Mouse (Mus musculus) cerebellum, postnatal 25 days (tissue): ENCODE measurements around the gene 1700011L22Rik.

Experiments used
- DNase-seq, 2 experiments: peaks; one replicate each; pipeline ENCODE4 v3.0.0; 2021; ENCODE audit warnings: mixed read lengths in 2 of 2

1700011L22Rik gene

DNA sequence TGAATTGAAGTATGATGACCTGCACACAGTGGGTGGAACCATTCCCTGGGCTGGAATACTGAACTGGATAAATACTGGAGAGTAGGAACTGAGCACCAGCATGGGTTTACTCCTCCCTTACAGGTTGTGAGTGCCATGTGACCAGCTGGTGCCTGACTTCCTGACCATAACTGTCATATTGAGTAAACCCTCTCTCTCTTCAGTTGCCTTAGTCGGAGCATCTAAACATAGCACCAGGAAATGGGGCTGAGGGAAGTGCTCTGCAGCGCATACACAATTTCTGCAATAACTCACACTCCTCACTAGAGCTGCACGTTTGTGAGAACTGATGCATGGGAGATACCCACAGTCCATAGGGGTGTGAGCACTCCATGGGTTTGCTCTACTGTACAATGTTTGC, 9.1 kb downstream of the 1700011L22Rik start:
- no peak for DNase-seq

DNA sequence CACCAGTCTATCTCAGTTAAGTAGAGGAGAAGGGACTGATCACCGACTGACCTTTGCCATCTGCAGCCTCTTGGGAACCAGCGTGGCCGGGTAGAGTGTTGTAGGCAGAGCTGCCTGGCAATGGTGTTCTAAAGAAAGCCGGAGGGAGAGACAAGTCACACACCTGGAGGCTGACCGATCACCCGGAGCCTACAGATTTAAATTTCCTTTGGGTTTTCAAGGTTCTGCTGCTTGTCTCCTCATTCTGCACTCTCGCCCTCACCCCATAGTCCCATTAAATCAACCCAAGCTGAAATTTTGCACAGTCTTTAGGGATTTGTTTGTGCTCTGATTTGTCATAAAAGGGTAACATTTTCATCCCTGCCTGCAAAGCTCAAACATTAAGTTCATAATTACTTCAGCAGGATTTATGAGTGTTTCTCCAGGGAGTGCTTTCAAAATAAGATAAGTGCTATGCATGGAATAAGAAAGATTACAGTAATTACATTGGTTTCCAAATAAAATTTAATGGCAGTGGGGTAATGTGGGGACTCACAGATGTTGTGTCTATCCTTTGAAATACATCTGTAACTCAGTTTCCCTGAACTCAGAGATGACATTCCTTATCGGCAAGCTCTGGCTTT, 19.0 kb downstream of the 1700011L22Rik start:
- no peak for DNase-seq

GRCm38 (mm10) chr8:79227916-79228315, 20.5 kb downstream of the 1700011L22Rik start:
- no peak for DNase-seq

- no peak for DNase-seq
Measured at GRCm38 (mm10) chr8:79227194-79227593, 21.2 kb downstream of the 1700011L22Rik start.

DNA sequence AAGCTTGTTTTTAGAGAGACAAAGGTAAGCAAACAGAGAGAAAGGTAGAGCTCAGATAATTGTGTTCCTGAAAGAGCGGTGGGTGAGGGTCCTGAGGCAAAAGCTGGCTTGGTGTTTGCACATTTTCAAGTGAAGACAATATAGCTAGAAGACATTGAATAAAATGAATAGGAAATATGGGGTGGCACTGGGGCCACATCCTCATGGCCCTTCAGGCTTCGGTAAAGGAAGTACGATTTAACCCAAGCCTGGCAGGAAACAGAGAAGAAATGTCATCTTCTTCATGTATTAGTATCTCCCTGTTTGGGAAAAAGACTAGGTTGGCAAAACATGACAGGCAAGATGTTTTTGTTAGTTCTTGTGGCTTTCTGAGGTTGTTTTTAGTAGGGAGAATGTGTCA, 22.3 kb downstream of the 1700011L22Rik start:
- no peak for DNase-seq

DNA sequence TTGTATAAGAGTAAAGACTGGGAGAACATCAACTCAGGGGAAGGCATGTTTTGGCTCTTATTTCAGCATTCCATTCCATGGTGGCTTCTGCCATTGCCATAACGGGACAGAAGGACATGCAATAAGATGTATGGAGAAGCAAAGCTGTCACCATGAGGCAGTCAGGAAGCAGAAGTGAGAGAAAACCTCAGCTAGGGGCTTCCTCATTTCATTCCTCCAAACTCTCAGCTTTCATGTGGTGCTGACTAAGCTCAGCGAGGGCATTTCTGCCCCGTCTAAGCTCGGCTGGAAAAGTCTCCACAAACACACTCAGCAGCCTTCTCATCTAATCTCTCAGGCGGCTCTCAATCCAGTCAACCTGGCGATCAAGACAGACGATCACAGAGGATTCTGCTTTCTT, 22.8 kb downstream of the 1700011L22Rik start:
- DNase-seq: no peak

- no peak for DNase-seq
Measured at GRCm38 (mm10) chr8:79224363-79224762, 24.0 kb downstream of the 1700011L22Rik start.

DNA sequence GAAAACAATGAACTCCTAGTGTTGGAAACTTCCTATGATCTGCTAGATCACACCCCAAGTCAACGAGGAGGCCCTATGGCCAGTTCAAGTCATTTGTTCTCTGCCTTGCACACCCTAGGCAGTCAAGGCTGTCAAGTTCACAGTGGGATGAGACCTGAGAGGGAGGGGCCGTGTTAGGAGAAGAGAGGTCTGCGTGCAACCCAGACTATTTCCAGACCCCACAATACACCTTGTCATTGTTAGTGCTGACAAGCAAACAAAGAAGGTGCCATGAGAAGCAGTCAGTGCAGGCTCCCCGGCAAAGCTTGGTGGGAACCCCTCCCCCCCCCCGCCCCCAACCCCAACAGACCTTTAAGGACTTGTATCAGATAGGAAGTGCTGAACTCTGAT, 25.6 kb downstream of the 1700011L22Rik start:
- peak in 1 of 2 experiments; percentile 34 for DNase-seq

DNA sequence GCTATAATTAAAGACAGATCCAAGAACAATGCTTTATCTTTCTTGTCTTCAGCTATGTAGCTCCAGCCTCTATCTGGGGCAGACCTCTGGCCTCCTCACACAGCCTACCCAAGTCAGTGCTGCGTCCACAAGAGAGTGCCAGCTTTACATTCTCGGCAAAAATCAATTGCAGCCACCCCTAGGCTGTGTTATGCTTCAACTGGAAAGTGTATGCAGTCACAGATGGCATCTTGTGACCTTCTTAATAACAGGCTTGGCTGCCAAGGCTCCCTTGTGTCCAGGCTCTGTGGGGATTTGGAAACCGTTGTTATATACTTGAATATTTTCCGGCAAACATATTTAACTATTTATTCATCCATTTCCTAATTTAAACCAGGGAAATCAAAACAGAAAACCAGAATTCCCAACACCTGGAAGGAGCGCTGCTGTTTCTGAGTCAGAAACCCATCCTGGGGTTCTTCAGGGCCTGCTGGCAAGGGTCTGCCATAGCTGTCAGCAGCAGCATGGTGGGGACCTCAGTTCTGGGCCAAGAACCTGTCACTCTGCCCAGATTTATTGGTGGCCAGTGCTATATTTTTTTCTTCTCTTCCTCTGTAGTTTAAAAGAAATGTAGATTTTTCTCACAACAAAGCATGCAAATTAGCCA, 26.1 kb downstream of the 1700011L22Rik start:
- peak; percentile 68 to 75 for DNase-seq

- no peak for DNase-seq
Measured at GRCm38 (mm10) chr8:79211630-79212029, 36.7 kb downstream of the 1700011L22Rik start.

DNA sequence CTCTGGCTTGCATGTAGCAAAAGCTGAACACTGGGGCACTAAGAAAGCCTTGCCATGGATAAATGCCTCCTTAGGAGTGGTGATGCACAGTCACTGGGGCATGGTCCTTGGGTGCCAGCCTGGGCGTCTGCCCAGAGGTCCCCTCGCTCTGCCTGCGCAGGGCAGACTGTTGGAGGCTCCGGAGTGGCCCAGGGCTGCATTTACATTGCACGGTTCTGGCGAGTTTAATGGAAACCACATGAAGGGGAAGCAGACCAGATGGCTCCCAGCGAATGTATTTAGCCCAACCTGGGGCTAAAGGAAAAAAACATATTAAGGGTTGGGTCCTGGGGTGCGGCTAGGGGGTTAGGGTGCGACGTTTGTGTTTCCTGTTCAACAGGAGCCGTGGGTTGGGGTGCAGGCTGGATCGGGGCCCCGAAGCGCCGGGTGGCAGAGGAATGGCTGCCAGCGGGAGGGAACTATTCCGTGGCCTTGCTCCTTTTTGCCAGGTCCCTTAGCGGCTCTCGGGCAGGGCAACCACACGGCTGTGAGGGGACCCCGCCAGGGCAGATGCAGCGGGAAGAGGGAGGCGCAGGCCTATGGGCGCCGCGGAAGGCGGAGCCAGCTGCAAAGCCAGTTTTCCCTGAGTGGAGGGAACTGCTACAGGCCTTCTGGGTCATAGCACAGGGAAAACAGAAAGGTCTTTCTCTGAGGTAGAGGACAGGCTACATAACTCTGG, 38.6 kb downstream of the 1700011L22Rik start:
- DNase-seq: peak; percentile 77 to 81

- DNase-seq: peak; percentile 69 to 75
Measured at GRCm38 (mm10) chr8:79208691-79209640, 39.4 kb downstream of the 1700011L22Rik start.

DNA sequence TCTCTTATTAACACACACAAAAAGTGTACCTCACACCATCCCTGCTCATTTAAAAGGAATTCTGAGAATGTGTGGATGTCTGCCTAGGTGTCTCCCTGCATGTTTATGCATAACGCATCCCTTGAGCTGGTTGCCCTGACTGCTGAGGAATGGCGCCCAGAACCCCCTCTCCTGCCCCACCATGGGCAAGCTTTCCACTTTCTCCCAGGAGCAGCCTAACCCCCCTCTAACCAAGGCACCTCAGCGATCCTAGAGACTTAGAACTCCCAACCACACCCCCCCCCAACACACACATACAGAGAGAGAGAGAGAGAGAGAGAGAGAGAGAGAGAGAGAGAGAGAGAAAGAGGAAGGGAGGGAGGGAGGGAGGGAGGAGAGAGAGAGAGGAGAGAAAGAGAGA, 40.2 kb downstream of the 1700011L22Rik start:
- DNase-seq: no peak

DNA sequence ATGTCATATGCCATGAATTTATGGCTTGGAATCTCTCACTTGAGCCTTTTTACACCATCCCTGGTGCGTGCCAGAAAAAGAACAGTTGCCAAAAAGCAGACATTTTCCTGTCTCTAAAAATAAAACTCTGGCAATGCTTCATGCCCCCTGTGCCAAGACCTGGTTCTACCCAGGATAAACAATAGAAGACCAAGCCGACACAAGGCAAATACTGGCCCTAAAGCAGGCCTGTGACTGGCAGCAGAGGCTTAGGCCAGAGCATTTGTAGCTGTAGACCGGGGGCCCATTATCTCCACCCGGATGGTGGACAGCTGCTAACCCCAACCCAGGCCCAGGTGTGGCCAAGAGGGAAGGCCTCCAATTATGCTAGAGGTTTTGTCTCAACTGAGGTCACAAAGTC, 41.5 kb downstream of the 1700011L22Rik start:
- DNase-seq: peak; percentile 83 to 89

DNA sequence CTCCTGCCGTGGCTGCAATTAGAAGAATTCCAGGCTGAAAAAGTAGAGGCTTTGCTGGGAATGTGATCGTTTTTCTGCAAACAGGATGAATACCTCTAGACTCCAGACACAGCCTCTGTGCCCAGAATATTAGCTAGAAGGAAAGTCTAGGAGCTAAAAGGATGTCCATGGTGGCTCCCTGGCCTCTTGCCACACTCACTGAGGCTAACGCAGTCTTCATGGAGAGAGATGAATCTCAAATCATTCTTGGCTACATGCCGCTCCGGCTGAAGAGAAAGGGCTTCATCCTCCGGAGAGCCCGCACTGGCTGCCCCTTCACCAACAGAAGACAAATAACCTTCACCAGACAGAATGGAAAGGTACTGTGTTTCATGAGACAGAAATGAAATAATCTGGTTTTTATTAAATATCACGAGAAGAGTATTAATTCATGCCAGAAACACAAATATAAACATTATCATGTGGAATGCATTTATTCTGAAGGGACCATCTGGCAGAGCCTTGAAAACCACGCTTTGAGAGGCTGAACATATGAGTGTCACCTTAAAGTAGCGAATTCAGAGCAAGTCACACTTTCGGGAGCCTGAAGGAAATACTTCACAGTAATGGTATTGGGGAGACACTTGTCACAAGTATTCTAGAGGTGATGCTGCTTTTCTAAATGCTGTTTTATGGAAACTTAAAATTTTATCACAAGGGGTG, 46.8 kb downstream of the 1700011L22Rik start:
- DNase-seq: peak; percentile 56 to 69

- no peak for DNase-seq
Measured at GRCm38 (mm10) chr8:79198675-79199074, 49.7 kb downstream of the 1700011L22Rik start.

DNA sequence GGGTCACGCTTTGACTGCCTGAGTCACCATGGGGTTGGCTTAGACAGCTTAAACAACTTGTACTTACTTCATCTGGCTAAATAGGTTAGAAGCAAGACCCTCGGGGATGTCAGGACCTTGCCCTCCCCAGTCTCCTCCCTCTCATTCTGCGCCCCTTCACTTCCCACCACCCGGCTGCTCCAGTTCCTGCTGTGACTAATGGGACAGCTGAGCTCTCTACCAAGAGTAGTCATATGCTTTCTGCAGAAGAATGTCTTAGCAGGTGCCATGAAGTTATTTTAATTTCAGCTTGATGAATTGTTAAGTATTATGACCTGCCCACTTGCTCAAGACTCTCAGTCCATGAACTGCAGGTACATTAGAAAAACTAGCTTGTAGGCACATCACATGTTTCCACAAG, 51.9 kb downstream of the 1700011L22Rik start:
- no peak for DNase-seq

GRCm38 (mm10) chr8:79190071-79190470, 58.3 kb downstream of the 1700011L22Rik start:
- DNase-seq: no peak

GRCm38 (mm10) chr8:79185488-79185887, 62.9 kb downstream of the 1700011L22Rik start:
- DNase-seq: no peak

DNA sequence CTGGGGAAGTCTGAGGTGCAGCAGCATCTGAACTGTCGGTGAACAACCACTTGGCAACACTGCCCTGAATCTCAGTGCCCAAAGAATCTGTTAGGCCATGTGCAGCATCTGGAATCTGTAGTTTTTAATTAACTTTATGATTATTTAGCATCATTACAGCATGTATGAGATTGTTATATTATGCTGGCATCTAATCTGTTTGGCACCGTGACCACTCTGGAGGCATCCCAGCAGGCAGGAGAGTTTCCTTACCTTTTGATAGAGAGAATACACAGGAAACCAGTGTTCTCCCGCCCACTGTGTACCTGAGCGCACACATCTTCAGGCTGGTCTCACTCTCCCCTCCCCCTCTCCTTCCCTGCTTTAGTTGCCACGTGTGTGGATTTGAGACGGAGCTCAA, 68.7 kb downstream of the 1700011L22Rik start:
- no peak for DNase-seq

DNA sequence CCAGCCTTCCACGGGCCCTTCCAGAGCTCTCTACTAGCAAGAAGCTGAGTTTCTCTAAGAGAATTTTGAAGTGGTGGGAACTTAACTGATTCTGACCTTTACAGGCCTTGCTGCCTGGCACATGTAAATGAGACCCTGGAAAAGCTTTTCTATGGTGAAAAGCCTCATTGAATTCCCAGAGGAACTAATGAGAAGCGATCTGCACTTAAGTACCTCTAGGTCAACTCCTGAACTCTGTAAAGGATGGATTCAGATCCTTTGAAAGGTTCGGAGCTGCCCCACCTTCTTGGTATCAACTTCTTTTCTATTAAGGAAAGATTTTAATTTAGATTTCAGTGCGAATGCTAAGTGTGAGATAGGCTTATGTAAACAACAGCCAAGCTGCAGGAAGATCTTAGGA, 72.4 kb downstream of the 1700011L22Rik start:
- no peak for DNase-seq

DNA sequence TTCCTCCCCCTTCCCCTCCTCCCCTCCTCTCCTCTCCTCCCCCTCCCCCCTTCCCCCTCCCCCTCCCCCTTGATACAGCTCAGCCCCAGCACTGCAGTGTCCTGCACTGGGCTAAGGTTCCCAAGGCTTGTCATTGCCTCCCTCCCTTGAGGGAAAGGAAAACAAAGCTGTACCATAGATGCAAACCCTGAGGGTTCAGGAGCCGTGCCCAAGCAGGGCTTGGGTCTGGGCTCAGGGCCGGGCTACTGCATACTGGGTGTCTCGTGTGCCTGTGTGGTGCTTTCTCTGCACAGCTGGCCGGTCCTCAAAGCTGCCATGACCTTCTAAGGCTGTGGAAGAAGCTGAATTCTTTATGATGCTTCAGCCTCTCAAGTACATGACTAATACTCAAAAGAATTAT, 74.8 kb downstream of the 1700011L22Rik start:
- DNase-seq: no peak
